Mouse (Mus musculus) telencephalon, adult 2 months (tissue): ENCODE data around the gene Tmem104.
A peak's percentile ranks its signal among the peaks of the same experiment; 100 is the strongest.

Experiments used
- DNase-seq: peaks from one replicate; pipeline ENCODE4 v3.0.0-alpha.2; 2011; ENCODE audit warnings: low read depth, low spot score

Gene Tmem104

GRCm38 (mm10) chr11:115278176-115278575, 90.9 kb downstream of the Tmem104 start:
- no peak for DNase-seq

DNA sequence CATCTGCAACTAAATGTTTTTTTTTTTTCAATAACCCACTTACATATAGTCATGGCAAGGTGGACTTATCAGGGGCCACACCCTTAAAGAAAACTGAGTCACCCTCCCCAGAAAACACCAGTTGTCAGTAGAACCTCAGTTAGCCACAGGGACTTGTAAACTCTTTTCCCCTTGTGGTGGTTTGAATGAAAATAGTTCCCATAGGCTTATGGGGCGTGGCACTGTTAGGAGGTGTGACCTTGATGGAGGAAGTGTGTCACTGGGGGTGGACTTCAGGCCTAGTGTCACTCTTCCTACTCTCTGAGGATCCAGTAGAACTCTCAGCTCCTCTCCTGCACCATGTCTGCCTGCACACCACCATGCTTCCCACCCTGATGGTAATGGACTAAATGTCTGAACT, 92.4 kb downstream of the Tmem104 start:
- no peak for DNase-seq

DNA sequence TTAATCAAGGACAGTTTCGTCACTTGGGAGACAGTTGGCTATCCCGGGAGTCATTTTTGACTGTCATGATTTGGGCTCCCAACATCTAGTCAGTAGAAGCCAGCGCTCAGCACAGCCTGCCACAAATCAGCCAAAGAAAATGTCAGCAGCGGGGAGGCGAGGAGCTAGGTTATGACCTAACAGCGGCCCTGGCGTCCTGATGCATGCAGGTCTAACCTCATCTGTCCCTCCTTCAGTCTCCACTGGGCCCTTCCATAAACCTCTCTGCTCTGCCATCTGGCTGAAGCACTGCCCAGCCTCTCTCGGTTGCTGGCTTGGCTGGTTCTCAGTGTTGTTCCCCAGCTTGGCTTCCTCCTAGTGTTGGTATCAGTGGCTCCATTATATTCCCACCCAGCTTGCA, 95.0 kb downstream of the Tmem104 start:
- DNase-seq, result peak; percentile 44

DNA sequence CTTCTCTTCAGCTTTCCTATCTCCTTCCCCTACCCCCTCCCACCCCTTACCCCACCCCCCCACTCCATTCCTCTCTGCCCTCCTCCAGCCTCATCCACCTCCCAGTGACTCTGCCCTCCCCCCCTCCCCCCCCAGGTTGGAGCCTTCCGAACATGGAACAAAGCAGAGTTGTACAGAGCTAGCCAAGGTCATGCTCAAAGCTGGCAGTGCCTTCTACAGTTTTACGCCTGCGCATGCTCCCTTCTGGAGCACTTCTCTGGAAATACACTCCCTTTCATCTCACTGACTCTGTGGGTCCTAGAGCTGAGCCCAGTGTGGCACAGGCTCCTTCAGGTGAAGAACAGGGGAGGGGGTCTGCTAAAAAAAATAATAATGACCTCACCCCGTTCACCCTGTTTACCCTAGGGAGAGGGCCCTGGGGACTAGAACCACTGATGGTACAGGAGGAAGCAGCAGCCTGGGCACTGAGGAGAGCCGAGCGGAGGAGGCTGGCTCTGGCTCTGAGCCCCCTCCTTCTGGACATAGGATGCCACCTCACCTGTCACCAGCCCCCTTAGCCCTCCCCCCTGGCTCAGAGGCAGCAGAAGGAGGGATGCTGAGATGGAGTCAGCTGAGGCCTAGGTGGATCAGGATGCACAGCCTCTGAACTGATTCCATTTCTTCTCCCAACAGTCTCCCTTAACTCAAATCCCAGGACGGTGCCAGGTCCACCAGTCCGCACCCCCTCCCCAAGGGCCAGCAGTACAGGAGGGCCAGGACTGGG, 95.6 kb downstream of the Tmem104 start:
- DNase-seq, result peak; percentile 55

DNA sequence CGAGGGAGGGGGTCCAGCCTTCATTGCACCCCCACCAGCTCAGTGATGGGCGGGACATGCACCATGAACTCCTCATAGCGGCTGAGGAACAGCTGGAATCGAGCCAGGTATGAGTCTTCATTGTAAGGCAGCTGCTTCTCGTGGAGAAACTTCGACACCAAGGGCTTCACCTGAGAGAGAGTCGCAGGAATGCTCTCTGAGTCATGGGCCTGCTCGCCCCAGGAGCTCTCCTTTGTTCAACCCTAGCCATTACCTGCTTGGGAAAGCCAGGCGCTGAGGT, 96.1 kb downstream of the Tmem104 start:
- DNase-seq, result no peak

DNA sequence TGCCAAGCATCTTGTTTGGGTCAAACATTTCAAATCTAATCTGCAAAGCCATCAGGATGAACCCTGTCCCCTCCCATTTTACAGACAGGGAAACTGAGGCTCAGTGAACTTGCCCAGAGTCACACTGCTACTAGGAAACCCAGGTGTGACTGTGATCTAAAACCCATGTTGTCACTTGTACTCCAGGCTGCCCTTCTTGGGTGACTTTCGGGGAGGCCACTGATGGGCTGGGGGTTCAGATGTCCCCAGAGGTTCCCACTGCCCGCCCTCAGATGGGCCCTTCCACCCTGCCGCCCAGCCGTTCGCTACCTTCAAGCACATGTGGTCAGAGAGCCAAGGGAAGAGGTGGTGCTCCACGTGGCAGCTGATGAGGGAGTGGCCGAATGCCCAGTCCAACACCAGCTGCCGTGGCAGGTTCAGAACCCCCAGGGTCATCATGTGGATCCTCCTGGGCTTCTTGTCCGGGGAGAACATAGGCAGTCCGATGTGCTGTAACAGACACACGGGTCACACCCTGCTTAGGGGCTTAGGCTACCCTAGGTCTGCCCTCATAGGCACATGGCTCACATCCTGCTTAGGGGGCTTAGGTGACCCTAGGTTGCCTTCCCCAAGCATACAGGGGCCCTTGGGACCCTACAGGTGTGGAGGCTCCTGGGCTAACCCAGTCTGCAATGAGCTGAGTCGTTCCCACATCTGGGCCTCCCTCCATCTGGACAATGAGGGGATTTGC, 96.8 kb downstream of the Tmem104 start:
- no peak for DNase-seq

- no peak for DNase-seq
Measured at GRCm38 (mm10) chr11:115285282-115285681, 98.0 kb downstream of the Tmem104 start.

GRCm38 (mm10) chr11:115286201-115286993, 99.1 kb downstream of the Tmem104 start:
- DNase-seq, result peak; percentile 21

GRCm38 (mm10) chr11:115287386-115287785, 100.1 kb downstream of the Tmem104 start:
- DNase-seq, result peak; percentile 56

GRCm38 (mm10) chr11:115288305-115288704, 101.0 kb downstream of the Tmem104 start:
- no peak for DNase-seq

- no peak for DNase-seq
Measured at GRCm38 (mm10) chr11:115289885-115290284, 102.6 kb downstream of the Tmem104 start.

DNA sequence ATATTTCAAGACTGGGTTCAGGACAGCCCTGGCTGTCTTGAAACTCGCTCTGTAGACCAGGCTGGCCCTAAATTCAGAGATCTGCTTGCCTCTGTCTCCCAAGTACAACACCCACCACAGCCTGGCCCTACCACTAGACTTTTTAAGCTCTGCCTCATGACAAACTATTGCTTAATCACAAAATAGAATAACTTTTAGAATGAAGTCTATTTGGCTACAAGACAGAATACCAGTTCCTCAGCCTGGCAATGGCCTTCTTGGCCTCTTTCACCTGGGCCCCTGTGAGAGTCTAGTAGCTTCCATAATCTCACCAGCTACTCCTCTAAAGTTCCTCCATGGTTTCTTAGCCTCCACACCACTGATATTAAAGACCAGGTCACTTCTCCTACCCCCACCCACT, 103.0 kb downstream of the Tmem104 start:
- DNase-seq, result no peak

DNA sequence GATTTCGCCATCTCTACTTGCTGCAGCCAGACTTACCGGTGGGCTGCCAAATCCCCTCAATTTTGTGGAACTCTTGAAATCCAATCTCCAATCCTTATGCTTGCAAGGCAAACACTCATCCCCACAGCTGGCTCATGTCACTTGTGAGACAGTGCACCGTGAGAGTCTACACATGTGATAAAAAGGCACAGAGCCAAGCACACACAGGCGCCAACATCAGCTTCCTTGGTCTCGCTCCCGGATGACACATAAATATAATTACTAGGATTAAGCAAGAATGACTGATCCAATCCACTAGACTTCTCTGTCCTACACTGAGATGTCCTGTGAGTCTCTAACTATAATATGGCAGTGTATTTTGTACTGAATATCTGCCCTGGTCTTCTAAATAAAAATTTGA, 103.6 kb downstream of the Tmem104 start:
- no peak for DNase-seq

- DNase-seq, result no peak
Measured at GRCm38 (mm10) chr11:115291503-115291902, 104.2 kb downstream of the Tmem104 start.

DNA sequence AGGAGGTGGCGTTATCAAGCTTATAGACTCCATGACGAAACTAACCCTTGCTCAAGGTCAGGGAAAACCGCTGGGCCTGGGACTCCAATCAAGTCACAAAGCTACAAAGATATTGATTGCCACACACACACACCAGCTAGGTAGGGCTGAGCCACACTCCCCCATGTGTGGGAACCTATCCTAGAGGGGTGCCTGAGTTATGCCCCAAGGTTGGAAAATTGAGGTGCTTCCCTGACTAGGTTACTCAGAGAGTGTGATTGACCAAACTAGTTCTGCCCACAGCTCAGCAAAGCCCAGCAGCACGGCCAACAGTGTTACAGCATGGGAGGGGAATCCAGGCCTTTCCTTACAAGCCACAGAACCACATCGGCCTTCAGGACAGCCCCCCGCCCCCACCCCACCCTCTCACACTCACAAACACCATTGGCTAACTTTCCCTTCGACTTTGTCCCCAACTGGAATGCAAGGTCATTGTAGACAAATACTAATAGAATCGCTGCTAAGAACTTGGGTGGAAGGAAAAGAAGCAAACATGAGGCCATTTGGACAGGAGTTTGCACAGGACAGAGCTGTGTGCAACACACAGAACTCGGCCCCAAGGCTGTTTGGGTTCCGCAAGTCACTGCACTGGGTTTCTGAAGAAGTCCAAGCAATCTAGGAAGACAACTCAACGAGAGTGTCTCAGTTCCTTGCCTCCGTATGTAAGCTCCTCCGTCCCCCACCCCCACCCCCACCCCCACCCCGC, 105.5 kb downstream of the Tmem104 start:
- no peak for DNase-seq

DNA sequence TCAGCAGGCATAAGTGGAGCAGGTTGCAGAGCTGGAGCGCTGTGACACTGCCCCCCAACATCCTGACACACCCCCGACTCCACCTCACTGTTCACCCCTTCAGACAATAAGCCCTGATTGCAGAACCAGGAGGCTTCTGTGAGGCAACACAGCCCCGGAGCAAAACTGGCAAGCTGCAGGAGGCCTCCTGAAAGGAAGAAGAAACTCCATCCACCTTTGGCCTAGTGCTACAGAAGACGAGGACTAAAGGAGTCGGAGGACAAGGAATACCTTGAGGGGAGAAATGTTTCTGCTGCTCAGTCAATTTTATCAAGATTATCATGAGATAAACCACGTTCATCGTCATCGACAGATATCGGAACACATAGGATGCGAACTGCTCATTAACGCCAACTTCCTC, 108.7 kb downstream of the Tmem104 start:
- no peak for DNase-seq
